Mouse (Mus musculus) G1E (cell line): Measurements from ENCODE around the gene Tlr4.

Experiments
- CTCF ChIP-seq: IDR thresholded peaks from 2 replicates; pipeline ENCODE4 v1.5.1; 2012; ENCODE audit warnings: low read depth, low read length, inconsistent platforms, mixed read lengths
- GATA1 ChIP-seq: IDR thresholded peaks from 2 replicates; pipeline ENCODE4 v1.6.1; 2012; ENCODE audit warnings: borderline replicate concordance, low read length, inconsistent platforms, mixed read lengths
- TAL1 ChIP-seq: conservative IDR thresholded peaks from 2 replicates; pipeline ENCODE4 v1.6.1; 2012; ENCODE audit warnings: low read depth, low read length, inconsistent platforms, mixed read lengths

GRCm38 (mm10) chr4:66852011-66852410 lies 24.6 kb downstream of the Tlr4 start:
- TF ChIP-seq CTCF (no peak), TAL1 (no peak), GATA1 (no peak)
